ENCODE assay signal across 8 mouse cellular contexts in the genomic region with DNA sequence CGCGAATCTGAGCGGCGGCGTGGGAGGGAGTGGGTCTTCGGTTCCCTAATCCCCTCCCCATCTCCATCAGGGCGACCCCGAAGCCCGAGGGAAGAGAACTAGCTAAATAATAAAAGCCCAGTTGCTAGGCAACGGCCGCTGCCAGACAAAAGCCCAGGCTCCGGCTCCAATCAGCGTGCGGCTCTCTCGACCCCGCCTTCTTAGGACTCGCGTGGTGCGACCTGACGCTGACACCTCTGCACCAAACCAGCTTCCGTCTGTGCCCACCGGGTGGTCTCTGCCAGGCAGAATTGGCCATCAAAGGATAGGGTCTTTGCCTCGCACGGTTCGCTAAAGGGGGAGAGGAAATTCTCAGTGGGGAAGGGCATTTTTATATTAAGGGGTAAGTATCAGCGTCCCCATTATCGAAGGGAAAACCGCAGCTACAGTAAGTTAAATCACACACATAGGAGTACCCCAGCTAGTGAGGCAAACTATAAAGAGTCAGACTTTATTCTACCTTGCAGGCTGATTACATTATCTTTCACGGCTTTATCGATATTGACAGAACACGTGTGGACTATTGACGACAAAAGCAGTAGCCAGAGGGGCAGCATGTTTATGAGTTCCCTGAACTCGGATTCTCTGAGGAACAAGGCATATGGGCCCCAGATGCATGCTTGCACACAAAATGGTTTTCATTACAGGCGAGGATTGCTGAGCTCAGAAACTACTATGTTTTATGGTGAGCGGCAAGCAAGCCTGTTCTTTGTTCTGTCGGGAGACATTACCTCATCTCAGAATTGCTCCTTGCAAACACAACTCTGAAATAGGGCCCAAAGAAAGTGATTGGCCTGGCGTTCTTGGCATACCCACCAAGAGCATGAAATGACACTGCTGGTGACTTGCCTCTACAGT. TPM values are rescaled to one million over a fixed set of nuclear protein-coding genes. Genes with fewer than 3 reads are reported as not detected.
DNase-seq lines count a peak whose midpoint lies in the region; ATAC-seq lines count a peak whose summit lies in the region.

A gene (plus strand): TSS at position 183 of the 897 bp plus-strand sequence.

- ATAC-seq in intestine, embryonic 14.5 days (replicated peaks; ENCODE audit: low FRiP score, low TSS enrichment, low read depth), result peak; percentile 74
- peak; percentile 59 for ATAC-seq in megakaryocyte progenitor cell, adult 5-6 weeks (replicated peaks; ENCODE audit: poor library complexity)

- H3K36me3 ChIP-seq in intestine, embryonic 14.5 days (ENCODE audit: control insufficient read depth, insufficient read depth, low read length), result no peaks in the 10 kb centered on the region

- peaks cover 8% of the 10 kb centered on the region for H3K4me1 ChIP-seq in intestine, embryonic 14.5 days (replicated peaks; ENCODE audit: control insufficient read depth, insufficient read depth, low read length)

- no peaks in the 10 kb centered on the region for H3K27me3 ChIP-seq in intestine, embryonic 14.5 days (replicated peaks; ENCODE audit: control insufficient read depth, insufficient read depth, low read length)

- H3K4me2 ChIP-seq in intestine, embryonic 14.5 days (ENCODE audit: low read length), result peak within 1 kb of the TSS; percentile 89

- H3K9ac ChIP-seq in intestine, embryonic 14.5 days (ENCODE audit: low read length), result peak within 1 kb of the TSS; percentile 90

- H3K9me3 ChIP-seq in intestine, embryonic 14.5 days (ENCODE audit: control insufficient read depth, low read length), result no peaks in the 10 kb centered on the region

- H3K27ac ChIP-seq in intestine, embryonic 14.5 days (ENCODE audit: low read depth), result peak within 1 kb of the TSS; percentile 96

- DNase-seq in adrenal gland, adult 18-20 months (ENCODE audit: low spot score in 2 of 2), result peak; percentile 76 to 80
- peak; percentile 97 for DNase-seq in embryo, embryonic 10 days (ENCODE audit: low spot score)
- peak; percentile 85 to 86 for DNase-seq in gastrocnemius, postnatal 36 days
- DNase-seq in intestine, embryonic 14.5 days (ENCODE audit: low spot score), result peak; percentile 93
- DNase-seq in left cerebral cortex, postnatal 10 days (ENCODE audit: extremely low spot score in 1 of 2, low spot score in 2 of 2), result peak; percentile 95 to 96
- peak; percentile 93 for DNase-seq in right cerebral cortex, postnatal 14 days
- DNase-seq in urinary bladder, postnatal 25 days (ENCODE audit: low spot score), result peak; percentile 85

- intact Hi-C loops in gastrocnemius, postnatal 36 days (cut with DNase I), result loop anchor here (2.0 kb wide), 1 partner anchor 19 kb away; a partner anchor contains a TSS
- intact Hi-C loops in left cerebral cortex, postnatal 10 days (cut with DNase I), result loop anchor here (5.0 kb wide), 1 partner anchor 168 kb away; no protein-coding TSS in a partner anchor

- H3K4me3 ChIP-seq in intestine, embryonic 14.5 days (ENCODE audit: low read depth, low read length), result peak within 1 kb of the TSS; percentile 82

- 4% methylated on average over 37 of the region's 37 CpGs for WGBS in intestine, embryonic 14.5 days

RNA-seq across cellular contexts. Expression of the gene that starts here (rescaled TPM):
- total RNA-seq in adrenal gland, adult 18-20 months (2021), result 10 to 100 TPM; 50.6 to 58.6 TPM
- 1 to 10 TPM; 3.6 to 4.4 TPM for total RNA-seq in gastrocnemius, postnatal 36 days (2021)
- 23.0 and 24.0 TPM in 2 replicates for polyA plus RNA-seq in intestine, embryonic 14.5 days (2014; fragmentation: Nextera tagmentation; extraction: Ambion mirVana)
- total RNA-seq in left cerebral cortex, postnatal 10 days (2021), result 1 to 10 TPM; 8.4 to 8.6 TPM
- total RNA-seq in megakaryocyte progenitor cell, adult 5-6 weeks (2015), result 1.0 and 1.6 TPM in 2 replicates
- 1.6 and 5.0 TPM in 2 replicates for total RNA-seq in megakaryocyte progenitor cell, adult 5-6 weeks (2017)

Comparison
In these comparisons a context has a peak if more than half of its experiments do, and no peak if none do; other contexts are left out.
1. Peak in every context shown above with its lines: DNase-seq, ATAC-seq, H3K4me3 ChIP-seq and H3K27ac ChIP-seq.
2. RNA of the gene that starts here (total RNA-seq): 50.6 to 58.6 TPM in adrenal gland, adult 18-20 months; 8.4 to 8.6 TPM in left cerebral cortex, postnatal 10 days, 1.0 to 5.0 TPM in megakaryocyte progenitor cell, adult 5-6 weeks and 3.6 to 4.4 TPM in gastrocnemius, postnatal 36 days; every median in the first group is over 4 times any median in the second.